Mouse (Mus musculus): ENCODE results near the gene Zfp13. TPM values are rescaled to one million over a fixed set of nuclear protein-coding genes. Genes with fewer than 3 reads are reported as not detected.

Gene Zfp13
- total RNA-seq, 1 experiment = 19.9 TPM

DNA sequence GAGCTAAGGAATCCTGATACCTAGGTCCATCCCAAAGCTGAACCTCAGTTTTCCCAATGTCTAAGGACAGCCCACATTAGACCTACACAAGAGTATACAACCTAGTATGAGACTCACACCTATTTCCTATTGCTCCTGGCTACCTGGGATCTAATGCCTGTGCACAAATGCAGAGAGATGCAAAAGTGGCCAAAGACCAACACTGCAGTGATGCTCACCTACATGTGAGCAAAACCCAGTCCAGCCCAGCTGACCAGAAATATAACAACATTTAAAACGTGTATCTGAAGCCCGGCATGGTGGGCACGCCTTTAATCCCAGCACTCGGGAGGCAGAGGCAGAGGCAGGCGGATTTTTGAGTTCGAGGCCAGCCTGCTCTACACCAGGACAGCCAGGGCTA, 53.4 kb downstream of the Zfp13 start:
- H3K36me3 ChIP-seq (ENCODE audit: control insufficient read depth, insufficient read depth, low read length, poor library complexity, severe bottlenecking) = no peaks in the 10 kb centered on the region
- H3K27ac ChIP-seq (ENCODE audit: insufficient read depth, low read depth, low read length, poor library complexity, severe bottlenecking) = no peak overlapping the region
- in situ Hi-C loops (cut with MboI; ENCODE audit: low sequenced_read_pairs in 2 of 2, unreplicated experiment in 2 of 2) = no loop called here
- peaks cover 4 to 12% of the 10 kb centered on the region in 2 experiments for H3K4me1 ChIP-seq (ENCODE audit: control insufficient read depth in 2 of 2, insufficient read depth in 2 of 2, low read length in 2 of 2, poor library complexity in 1 of 2)
- DNase-seq (ENCODE audit: low read depth, low spot score) = no peak
- H3K4me3 ChIP-seq (ENCODE audit: insufficient read depth in 1 of 2, low read depth in 1 of 2, low read length in 2 of 2, poor library complexity in 1 of 2, severe bottlenecking in 1 of 2) = peak overlapping the region; percentile 22 to 83; a peak in 3 of 4 replicates
- H3K9me3 ChIP-seq (ENCODE audit: control insufficient read depth, insufficient read depth, low read depth, low read length) = no peaks in the 10 kb centered on the region
- no peak overlapping the region for H3K9ac ChIP-seq (ENCODE audit: insufficient read depth, low read depth, low read length, poor library complexity, severe bottlenecking)
- TF ChIP-seq ZC3H11A (IDR thresholded peaks at IDR 0.05; ENCODE audit: borderline replicate concordance, low read depth, low read length) (no peak), CHD2 (IDR thresholded peaks at IDR 0.05; ENCODE audit: low read depth, low read length) (no peak), ZNF384 (IDR thresholded peaks at IDR 0.05; ENCODE audit: low read depth, low read length) (no peak), MAFK (IDR thresholded peaks at IDR 0.05; ENCODE audit: insufficient read depth, low read depth, low read length) (no peak), HCFC1 (IDR thresholded peaks at IDR 0.05; ENCODE audit: borderline replicate concordance, insufficient read depth, low read length) (no peak)

DNA sequence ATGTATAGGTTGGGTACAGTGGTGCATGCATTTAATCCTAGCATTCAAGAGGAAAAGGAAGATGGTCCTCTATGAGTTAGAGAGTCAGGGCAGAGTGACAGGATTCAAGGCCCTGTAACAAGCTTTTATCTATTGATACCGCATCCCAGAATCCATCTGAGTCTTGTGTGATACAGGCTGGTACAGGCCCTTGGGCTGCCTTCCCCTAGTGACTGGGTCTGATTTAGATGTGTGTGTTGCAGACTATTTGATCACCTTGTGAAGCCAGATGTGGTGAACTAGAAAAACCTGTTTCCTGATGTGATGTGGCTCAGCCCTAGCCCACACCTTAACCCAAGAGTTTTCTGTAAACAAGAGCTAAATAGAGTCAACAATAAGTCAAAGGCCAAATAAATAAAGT, 54.5 kb downstream of the Zfp13 start:
- peaks cover 4 to 13% of the 10 kb centered on the region in 2 experiments for H3K4me1 ChIP-seq (ENCODE audit: control insufficient read depth in 2 of 2, insufficient read depth in 2 of 2, low read length in 2 of 2, poor library complexity in 1 of 2)
- no peak for DNase-seq (ENCODE audit: low read depth, low spot score)
- H3K36me3 ChIP-seq (ENCODE audit: control insufficient read depth, insufficient read depth, low read length, poor library complexity, severe bottlenecking) = no peaks in the 10 kb centered on the region
- no peak overlapping the region for H3K9ac ChIP-seq (ENCODE audit: insufficient read depth, low read depth, low read length, poor library complexity, severe bottlenecking)
- H3K27ac ChIP-seq (ENCODE audit: insufficient read depth, low read depth, low read length, poor library complexity, severe bottlenecking) = no peak overlapping the region
- in situ Hi-C loops (cut with MboI; ENCODE audit: low sequenced_read_pairs in 2 of 2, unreplicated experiment in 2 of 2) = no loop called here
- H3K4me3 ChIP-seq (ENCODE audit: insufficient read depth in 1 of 2, low read depth in 1 of 2, low read length in 2 of 2, poor library complexity in 1 of 2, severe bottlenecking in 1 of 2) = no peak overlapping the region
- H3K9me3 ChIP-seq (ENCODE audit: control insufficient read depth, insufficient read depth, low read depth, low read length) = no peaks in the 10 kb centered on the region
- TF ChIP-seq ZC3H11A (IDR thresholded peaks at IDR 0.05; ENCODE audit: borderline replicate concordance, low read depth, low read length) = no peak

DNA sequence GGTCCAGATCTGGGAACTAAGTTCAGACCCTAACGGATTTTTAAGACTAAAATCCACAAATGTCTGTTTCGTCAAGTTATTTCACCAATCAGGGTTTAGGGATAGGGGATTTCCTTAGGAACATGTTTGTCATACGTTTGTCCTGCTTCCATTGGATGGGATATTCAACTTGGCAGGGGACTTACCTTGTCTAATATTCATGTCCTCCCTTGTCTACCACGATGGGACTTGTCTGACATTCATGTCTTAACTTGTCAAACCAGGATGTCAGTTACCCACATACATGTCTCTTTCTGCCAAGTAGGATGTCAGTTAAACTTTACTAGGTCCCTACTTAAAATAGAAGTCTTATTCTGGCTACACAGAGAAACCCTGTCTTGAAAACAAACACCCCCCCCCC, 55.3 kb downstream of the Zfp13 start:
- DNase-seq (ENCODE audit: low read depth, low spot score) = no peak
- Histone ChIP-seq H3K27ac (ENCODE audit: insufficient read depth, low read depth, low read length, poor library complexity, severe bottlenecking) (0 out of 2 replicates have a peak overlapping the region, but pooled peaks have one; percentile 30), H3K9me3 (ENCODE audit: control insufficient read depth, insufficient read depth, low read depth, low read length) (no peaks in the 10 kb centered on the region), H3K4me1 (ENCODE audit: control insufficient read depth in 2 of 2, insufficient read depth in 2 of 2, low read length in 2 of 2, poor library complexity in 1 of 2) (peaks cover 4 to 13% of the 10 kb centered on the region in 2 experiments), H3K9ac (ENCODE audit: insufficient read depth, low read depth, low read length, poor library complexity, severe bottlenecking) (no peak overlapping the region), H3K4me3 (ENCODE audit: insufficient read depth in 1 of 2, low read depth in 1 of 2, low read length in 2 of 2, poor library complexity in 1 of 2, severe bottlenecking in 1 of 2) (no peak overlapping the region), H3K36me3 (ENCODE audit: control insufficient read depth, insufficient read depth, low read length, poor library complexity, severe bottlenecking) (no peaks in the 10 kb centered on the region)
- TF ChIP-seq MAFK (IDR thresholded peaks at IDR 0.05; ENCODE audit: insufficient read depth, low read depth, low read length) (no peak), ZC3H11A (IDR thresholded peaks at IDR 0.05; ENCODE audit: borderline replicate concordance, low read depth, low read length) (no peak), CHD2 (IDR thresholded peaks at IDR 0.05; ENCODE audit: low read depth, low read length) (no peak), HCFC1 (IDR thresholded peaks at IDR 0.05; ENCODE audit: borderline replicate concordance, insufficient read depth, low read length) (no peak), ZNF384 (IDR thresholded peaks at IDR 0.05; ENCODE audit: low read depth, low read length) (no peak)
- in situ Hi-C loops (cut with MboI; ENCODE audit: low sequenced_read_pairs in 2 of 2, unreplicated experiment in 2 of 2) = no loop called here

GRCm38 (mm10) chr17:23543325-23543724, 56.0 kb downstream of the Zfp13 start:
- DNase-seq (ENCODE audit: low read depth, low spot score) = no peak
- Histone ChIP-seq H3K4me3 (ENCODE audit: insufficient read depth in 1 of 2, low read depth in 1 of 2, low read length in 2 of 2, poor library complexity in 1 of 2, severe bottlenecking in 1 of 2) (no peak overlapping the region), H3K36me3 (ENCODE audit: control insufficient read depth, insufficient read depth, low read length, poor library complexity, severe bottlenecking) (no peaks in the 10 kb centered on the region), H3K4me1 (ENCODE audit: control insufficient read depth in 2 of 2, insufficient read depth in 2 of 2, low read length in 2 of 2, poor library complexity in 1 of 2) (peaks cover 4 to 13% of the 10 kb centered on the region in 2 experiments), H3K9me3 (ENCODE audit: control insufficient read depth, insufficient read depth, low read depth, low read length) (no peaks in the 10 kb centered on the region), H3K27ac (ENCODE audit: insufficient read depth, low read depth, low read length, poor library complexity, severe bottlenecking) (peak overlapping the region; percentile 30; the same call in 1 of the 2 replicates), H3K9ac (ENCODE audit: insufficient read depth, low read depth, low read length, poor library complexity, severe bottlenecking) (no peak overlapping the region)
- TF ChIP-seq MAFK (IDR thresholded peaks at IDR 0.05; ENCODE audit: insufficient read depth, low read depth, low read length) (no peak), ZNF384 (IDR thresholded peaks at IDR 0.05; ENCODE audit: low read depth, low read length) (no peak), ZC3H11A (IDR thresholded peaks at IDR 0.05; ENCODE audit: borderline replicate concordance, low read depth, low read length) (no peak), HCFC1 (IDR thresholded peaks at IDR 0.05; ENCODE audit: borderline replicate concordance, insufficient read depth, low read length) (no peak), CHD2 (IDR thresholded peaks at IDR 0.05; ENCODE audit: low read depth, low read length) (no peak)
- in situ Hi-C loops (cut with MboI; ENCODE audit: low sequenced_read_pairs in 2 of 2, unreplicated experiment in 2 of 2) = no loop called here

- H3K36me3 ChIP-seq (ENCODE audit: control insufficient read depth, insufficient read depth, low read length, poor library complexity, severe bottlenecking) = no peaks in the 10 kb centered on the region
- no peak overlapping the region for H3K27ac ChIP-seq (ENCODE audit: insufficient read depth, low read depth, low read length, poor library complexity, severe bottlenecking)
Measured at GRCm38 (mm10) chr17:23542835-23543234, 56.5 kb downstream of the Zfp13 start.

More at GRCm38 (mm10) chr17:23542835-23543234, 56.5 kb downstream of the Zfp13 start:
- no peak overlapping the region for H3K4me3 ChIP-seq (ENCODE audit: insufficient read depth in 1 of 2, low read depth in 1 of 2, low read length in 2 of 2, poor library complexity in 1 of 2, severe bottlenecking in 1 of 2)
- no peaks in the 10 kb centered on the region for H3K9me3 ChIP-seq (ENCODE audit: control insufficient read depth, insufficient read depth, low read depth, low read length)
- no peak overlapping the region for H3K9ac ChIP-seq (ENCODE audit: insufficient read depth, low read depth, low read length, poor library complexity, severe bottlenecking)
- TF ChIP-seq CHD2 (IDR thresholded peaks at IDR 0.05; ENCODE audit: low read depth, low read length) = no peak
- TF ChIP-seq HCFC1 (IDR thresholded peaks at IDR 0.05; ENCODE audit: borderline replicate concordance, insufficient read depth, low read length) = no peak
- TF ChIP-seq ZC3H11A (IDR thresholded peaks at IDR 0.05; ENCODE audit: borderline replicate concordance, low read depth, low read length) = no peak
- no peak for TF ChIP-seq ZNF384 (IDR thresholded peaks at IDR 0.05; ENCODE audit: low read depth, low read length)
- no peak for TF ChIP-seq MAFK (IDR thresholded peaks at IDR 0.05; ENCODE audit: insufficient read depth, low read depth, low read length)
- no peak for DNase-seq (ENCODE audit: low read depth, low spot score)
- H3K4me1 ChIP-seq (ENCODE audit: control insufficient read depth in 2 of 2, insufficient read depth in 2 of 2, low read length in 2 of 2, poor library complexity in 1 of 2) = peaks cover 4 to 14% of the 10 kb centered on the region in 2 experiments
- in situ Hi-C loops (cut with MboI; ENCODE audit: low sequenced_read_pairs in 2 of 2, unreplicated experiment in 2 of 2) = no loop called here
